Mouse (Mus musculus): ENCODE results near the gene Arrdc2. TPM values are rescaled to one million over a fixed set of nuclear protein-coding genes. Genes with fewer than 3 reads are reported as not detected.

Arrdc2 gene
- polyA plus RNA-seq, 1 experiment from 2014 or later = 5.7 TPM

GRCm38 (mm10) chr8:70866566-70866965, 27.0 kb upstream of the Arrdc2 start:
- Histone ChIP-seq H3K27ac (ENCODE audit: low read depth, low read length) (no peak overlapping the region; the same call in 1 of the 2 replicates), H3K27me3 (ENCODE audit: control insufficient read depth, insufficient read depth, low read length) (peaks cover 30% of the 10 kb centered on the region), H3K4me2 (replicated peaks; ENCODE audit: low read depth, low read length) (no peak overlapping the region), H3K4me1 (ENCODE audit: control insufficient read depth, insufficient read depth, low read length) (peaks cover 38% of the 10 kb centered on the region), H3K36me3 (ENCODE audit: control insufficient read depth, insufficient read depth, low read length) (peaks cover 6% of the 10 kb centered on the region; the same call in 1 of the 2 replicates), H3K4me3 (ENCODE audit: low read length) (no peak overlapping the region), H3K9ac (ENCODE audit: low read depth, low read length) (no peak overlapping the region), H3K9me3 (ENCODE audit: control insufficient read depth, low read length) (no peaks in the 10 kb centered on the region)
- WGBS = 85% methylated on average over 7 of the region's 7 CpGs
- ATAC-seq (ENCODE audit: low FRiP score, low TSS enrichment) = no peak

- Histone ChIP-seq H3K4me1 (ENCODE audit: control insufficient read depth, insufficient read depth, low read length) (peaks cover 38% of the 10 kb centered on the region), H3K27me3 (ENCODE audit: control insufficient read depth, insufficient read depth, low read length) (peaks cover 34% of the 10 kb centered on the region), H3K4me2 (replicated peaks; ENCODE audit: low read depth, low read length) (peak overlapping the region; percentile 83), H3K27ac (ENCODE audit: low read depth, low read length) (peak overlapping the region; percentile 85), H3K9me3 (ENCODE audit: control insufficient read depth, low read length) (no peaks in the 10 kb centered on the region), H3K4me3 (ENCODE audit: low read length) (peak overlapping the region; percentile 49), H3K36me3 (ENCODE audit: control insufficient read depth, insufficient read depth, low read length) (peaks cover 6% of the 10 kb centered on the region; the same call in 1 of the 2 replicates), H3K9ac (ENCODE audit: low read depth, low read length) (no peak overlapping the region)
- WGBS = 9% methylated on average over 12 of the region's 12 CpGs
- ATAC-seq (ENCODE audit: low FRiP score, low TSS enrichment) = peak; percentile 0; the same call in 1 of the 2 replicates
These were observed 26.5 kb upstream of the Arrdc2 start for GRCm38 (mm10) chr8:70866001-70866520.

- peak; percentile 86 for ATAC-seq (ENCODE audit: low FRiP score, low TSS enrichment)
These were observed 26.0 kb upstream of the Arrdc2 start for GRCm38 (mm10) chr8:70865350-70866000.

GRCm38 (mm10) chr8:70864712-70865221, 25.2 kb upstream of the Arrdc2 start:
- Histone ChIP-seq H3K27ac (ENCODE audit: low read depth, low read length) (peak overlapping the region; percentile 59; the same call in 1 of the 2 replicates), H3K4me1 (ENCODE audit: control insufficient read depth, insufficient read depth, low read length) (peaks cover 38% of the 10 kb centered on the region), H3K4me3 (ENCODE audit: low read length) (peak overlapping the region; percentile 49), H3K4me2 (replicated peaks; ENCODE audit: low read depth, low read length) (peak overlapping the region; percentile 83), H3K9ac (ENCODE audit: low read depth, low read length) (peak overlapping the region; percentile 63), H3K9me3 (ENCODE audit: control insufficient read depth, low read length) (no peaks in the 10 kb centered on the region), H3K27me3 (ENCODE audit: control insufficient read depth, insufficient read depth, low read length) (peaks cover 34% of the 10 kb centered on the region), H3K36me3 (ENCODE audit: control insufficient read depth, insufficient read depth, low read length) (peaks cover 6% of the 10 kb centered on the region; the same call in 1 of the 2 replicates)
- 2% methylated on average over 24 of the region's 24 CpGs for WGBS
- ATAC-seq (ENCODE audit: low FRiP score, low TSS enrichment) = peak; percentile 2; the same call in 1 of the 2 replicates

More at GRCm38 (mm10) chr8:70865350-70866000, 26.0 kb upstream of the Arrdc2 start:
- Histone ChIP-seq H3K4me3 (ENCODE audit: low read length) (peak overlapping the region; percentile 49), H3K27ac (ENCODE audit: low read depth, low read length) (peak overlapping the region; percentile 85), H3K36me3 (ENCODE audit: control insufficient read depth, insufficient read depth, low read length) (peaks cover 6% of the 10 kb centered on the region; the same call in 1 of the 2 replicates), H3K9me3 (ENCODE audit: control insufficient read depth, low read length) (no peaks in the 10 kb centered on the region), H3K27me3 (ENCODE audit: control insufficient read depth, insufficient read depth, low read length) (peaks cover 34% of the 10 kb centered on the region), H3K4me1 (ENCODE audit: control insufficient read depth, insufficient read depth, low read length) (peaks cover 38% of the 10 kb centered on the region), H3K9ac (ENCODE audit: low read depth, low read length) (peak overlapping the region; percentile 63), H3K4me2 (replicated peaks; ENCODE audit: low read depth, low read length) (peak overlapping the region; percentile 83)
- WGBS = under 1% methylated on average over 45 of the region's 46 CpGs

- peak overlapping the region; percentile 49 for H3K4me3 ChIP-seq (ENCODE audit: low read length)
- ATAC-seq (ENCODE audit: low FRiP score, low TSS enrichment) = no peak
- H3K4me1 ChIP-seq (ENCODE audit: control insufficient read depth, insufficient read depth, low read length) = peaks cover 38% of the 10 kb centered on the region
- 0 out of 2 replicates have a peak overlapping the region, but pooled peaks have one; percentile 59 for H3K27ac ChIP-seq (ENCODE audit: low read depth, low read length)
- WGBS = under 1% methylated on average over 46 of the region's 46 CpGs
- H3K4me2 ChIP-seq (replicated peaks; ENCODE audit: low read depth, low read length) = peak overlapping the region; percentile 83
- H3K27me3 ChIP-seq (ENCODE audit: control insufficient read depth, insufficient read depth, low read length) = peaks cover 34% of the 10 kb centered on the region
- no peaks in the 10 kb centered on the region for H3K9me3 ChIP-seq (ENCODE audit: control insufficient read depth, low read length)
- H3K9ac ChIP-seq (ENCODE audit: low read depth, low read length) = peak overlapping the region; percentile 63
- H3K36me3 ChIP-seq (ENCODE audit: control insufficient read depth, insufficient read depth, low read length) = peaks cover 6% of the 10 kb centered on the region; the same call in 1 of the 2 replicates
These were observed 24.6 kb upstream of the Arrdc2 start for GRCm38 (mm10) chr8:70863956-70864711.

GRCm38 (mm10) chr8:70862824-70863641, 23.5 kb upstream of the Arrdc2 start, which contains the start of gene Kcnn1:
TSS of gene Kcnn1 (minus strand) at chr8:70863258.
- Histone ChIP-seq H3K9me3 (ENCODE audit: control insufficient read depth, low read length) (no peaks in the 10 kb centered on the region), H3K4me1 (ENCODE audit: control insufficient read depth, insufficient read depth, low read length) (peaks cover 34% of the 10 kb centered on the region), H3K27ac (ENCODE audit: low read depth, low read length) (no peak within 1 kb of the TSS), H3K9ac (ENCODE audit: low read depth, low read length) (peak within 1 kb of the TSS; percentile 63), H3K4me2 (replicated peaks; ENCODE audit: low read depth, low read length) (peak within 1 kb of the TSS; percentile 83), H3K4me3 (ENCODE audit: low read length) (peak within 1 kb of the TSS; percentile 49), H3K27me3 (ENCODE audit: control insufficient read depth, insufficient read depth, low read length) (peaks cover 34% of the 10 kb centered on the region), H3K36me3 (ENCODE audit: control insufficient read depth, insufficient read depth, low read length) (peaks cover 5% of the 10 kb centered on the region; the same call in 1 of the 2 replicates)
- ATAC-seq (ENCODE audit: low FRiP score, low TSS enrichment) = no peak
- under 1% methylated on average over 55 of the region's 55 CpGs for WGBS

GRCm38 (mm10) chr8:70857516-70857915, 18.0 kb upstream of the Arrdc2 start:
- Histone ChIP-seq H3K4me2 (replicated peaks; ENCODE audit: low read depth, low read length) (no peak overlapping the region), H3K9me3 (ENCODE audit: control insufficient read depth, low read length) (no peaks in the 10 kb centered on the region), H3K4me1 (ENCODE audit: control insufficient read depth, insufficient read depth, low read length) (peaks cover 10% of the 10 kb centered on the region), H3K27ac (ENCODE audit: low read depth, low read length) (no peak overlapping the region), H3K27me3 (ENCODE audit: control insufficient read depth, insufficient read depth, low read length) (peaks cover 13% of the 10 kb centered on the region), H3K9ac (ENCODE audit: low read depth, low read length) (no peak overlapping the region), H3K36me3 (ENCODE audit: control insufficient read depth, insufficient read depth, low read length) (no peaks in the 10 kb centered on the region), H3K4me3 (ENCODE audit: low read length) (no peak overlapping the region)
- WGBS = 16% methylated on average over 4 of the region's 4 CpGs
- ATAC-seq (ENCODE audit: low FRiP score, low TSS enrichment) = no peak

- Histone ChIP-seq H3K27me3 (ENCODE audit: control insufficient read depth, insufficient read depth, low read length) (peaks cover 4% of the 10 kb centered on the region; the same call in 1 of the 2 replicates), H3K9ac (ENCODE audit: low read depth, low read length) (peak overlapping the region; percentile 51), H3K36me3 (ENCODE audit: control insufficient read depth, insufficient read depth, low read length) (no peaks in the 10 kb centered on the region), H3K4me2 (replicated peaks; ENCODE audit: low read depth, low read length) (peak overlapping the region; percentile 85), H3K9me3 (ENCODE audit: control insufficient read depth, low read length) (no peaks in the 10 kb centered on the region), H3K27ac (ENCODE audit: low read depth, low read length) (no peak overlapping the region), H3K4me3 (ENCODE audit: low read length) (peak overlapping the region; percentile 43), H3K4me1 (ENCODE audit: control insufficient read depth, insufficient read depth, low read length) (peaks cover 8% of the 10 kb centered on the region)
- 6% methylated on average over 33 of the region's 33 CpGs for whole genome bisulfite sequencing
- peak; percentile 71 for ATAC-seq (ENCODE audit: low FRiP score, low TSS enrichment)
These were observed 17.1 kb upstream of the Arrdc2 start for GRCm38 (mm10) chr8:70856541-70857197.
